Mouse (Mus musculus) embryonic fibroblast, embryonic 13.5 days (primary cell): ENCODE results near the gene Cadps. TPM values are rescaled to one million over a fixed set of nuclear protein-coding genes. Genes with fewer than 3 reads are reported as not detected.

Source experiments
- H3K27ac ChIP-seq: 2 replicates; pipeline ENCODE4 v1.5.1; 2012; ENCODE audit warnings: low read length, control low read depth, inconsistent platforms; ENCODE audit not compliant: insufficient read depth
- H3K4me1 ChIP-seq: 2 replicates; pipeline ENCODE4 v1.6.1; 2011; ENCODE audit warnings: low read length; ENCODE audit not compliant: control insufficient read depth, insufficient read depth
- H3K4me3 ChIP-seq: 2 replicates; pipeline ENCODE4 v1.5.1; 2011; ENCODE audit warnings: mild to moderate bottlenecking, control low read depth, low read length; ENCODE audit not compliant: insufficient read depth
- CTCF ChIP-seq: IDR thresholded peaks from 2 replicates; pipeline ENCODE4 v1.5.1; 2011; ENCODE audit warnings: mild to moderate bottlenecking, control low read depth, low read length, moderate library complexity, borderline replicate concordance; ENCODE audit not compliant: insufficient read depth
- POLR2A ChIP-seq: IDR thresholded peaks from 2 replicates; pipeline ENCODE4 v1.6.1; 2011; ENCODE audit warnings: low read depth, mild to moderate bottlenecking, control low read depth, low read length, moderate library complexity
- polyA plus RNA-seq: library from polyadenylated mRNA; stranded (reverse); fragments of >200 nt; gene quantifications from 2 replicates; pipeline ENCODE4 v1.2.4, GENCODE M21; 2011; ENCODE audit warnings: low read depth; ENCODE audit not compliant: missing spikeins, insufficient read length

Gene Cadps
- polyA plus RNA-seq, 1 experiment = 0.49 TPM

DNA sequence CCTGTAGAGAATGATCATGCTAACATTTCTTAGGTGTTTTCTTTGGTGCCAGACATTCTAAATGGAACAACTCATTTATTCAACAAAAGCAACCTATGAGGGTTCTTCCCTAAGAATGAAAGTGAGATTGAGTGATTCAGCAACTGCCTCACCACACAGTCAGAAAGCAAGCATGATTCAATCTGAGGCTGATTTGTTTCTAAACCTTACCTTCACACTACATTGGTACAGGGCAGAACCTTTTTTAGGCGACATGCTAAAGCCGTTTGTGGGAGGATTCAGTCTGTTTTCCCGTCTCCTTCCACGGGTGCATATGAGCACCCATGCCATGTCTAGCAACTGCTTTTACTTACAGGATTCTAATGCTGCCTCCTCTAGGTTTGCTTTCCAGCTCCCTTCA lies 69.6 kb downstream of the Cadps start:
- H3K4me1 ChIP-seq = no peaks in the 10 kb centered on the region
- no peak overlapping the region for H3K4me3 ChIP-seq
- TF ChIP-seq CTCF (no peak), POLR2A (no peak)
- H3K27ac ChIP-seq = no peak overlapping the region

GRCm38 (mm10) chr14:12751821-12752220 lies 71.1 kb downstream of the Cadps start:
- Histone ChIP-seq H3K4me1 (no peaks in the 10 kb centered on the region), H3K4me3 (no peak overlapping the region), H3K27ac (no peak overlapping the region)
- TF ChIP-seq POLR2A (no peak), CTCF (no peak)

GRCm38 (mm10) chr14:12730979-12731378 lies 91.9 kb downstream of the Cadps start:
- Histone ChIP-seq H3K27ac (no peak overlapping the region), H3K4me3 (no peak overlapping the region), H3K4me1 (no peaks in the 10 kb centered on the region)
- TF ChIP-seq CTCF (no peak), POLR2A (no peak)

GRCm38 (mm10) chr14:12722452-12723194 lies 100.3 kb downstream of the Cadps start:
- Histone ChIP-seq H3K4me1 (no peaks in the 10 kb centered on the region), H3K4me3 (no peak overlapping the region), H3K27ac (no peak overlapping the region)
- TF ChIP-seq POLR2A (no peak), CTCF (no peak)

GRCm38 (mm10) chr14:12718766-12719165 lies 104.1 kb downstream of the Cadps start:
- Histone ChIP-seq H3K4me3 (no peak overlapping the region), H3K4me1 (no peaks in the 10 kb centered on the region), H3K27ac (no peak overlapping the region)
- TF ChIP-seq POLR2A (no peak), CTCF (no peak)

DNA sequence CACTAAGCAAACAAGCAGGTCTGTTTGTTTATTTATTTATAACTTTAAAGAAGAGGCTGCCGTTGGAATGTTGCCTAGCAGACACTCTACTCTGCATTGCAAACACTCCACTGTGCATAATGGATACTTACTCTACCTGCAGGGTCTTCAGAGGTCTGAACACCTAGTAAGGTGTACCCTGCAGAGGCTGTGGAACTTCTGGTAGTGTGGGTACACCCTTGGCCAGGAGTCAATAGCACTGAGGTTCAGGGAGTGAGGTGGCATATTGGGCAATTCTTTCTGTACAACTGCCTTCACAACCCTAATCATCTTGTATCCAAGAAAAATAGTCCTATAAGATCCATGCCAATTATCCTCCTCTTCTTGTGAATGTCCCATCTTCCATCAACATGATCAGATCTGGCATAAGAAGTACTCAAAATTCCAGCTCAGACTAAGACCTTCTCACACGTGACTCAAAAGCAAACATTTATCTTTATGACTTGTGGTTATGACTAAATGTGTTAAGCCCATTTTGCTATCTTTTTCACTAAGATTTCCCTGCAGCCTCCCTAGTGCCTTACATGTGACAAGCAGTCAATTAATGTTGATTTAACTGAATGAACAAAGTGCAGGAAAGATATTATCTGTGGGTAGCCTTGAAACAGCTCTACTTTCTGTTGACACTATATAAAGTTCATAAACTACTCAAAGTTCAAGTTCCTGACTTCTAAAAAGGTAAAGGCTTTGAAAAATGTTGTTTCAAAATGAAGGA lies 106.8 kb downstream of the Cadps start:
- H3K4me1 ChIP-seq = no peaks in the 10 kb centered on the region
- no peak overlapping the region for H3K27ac ChIP-seq
- TF ChIP-seq CTCF (no peak), POLR2A (no peak)
- no peak overlapping the region for H3K4me3 ChIP-seq

- Histone ChIP-seq H3K4me3 (no peak overlapping the region), H3K27ac (no peak overlapping the region), H3K4me1 (no peaks in the 10 kb centered on the region)
- no peak for TF ChIP-seq CTCF
- TF ChIP-seq POLR2A = no peak
Measured at GRCm38 (mm10) chr14:12707395-12707794, 115.5 kb downstream of the Cadps start.

DNA sequence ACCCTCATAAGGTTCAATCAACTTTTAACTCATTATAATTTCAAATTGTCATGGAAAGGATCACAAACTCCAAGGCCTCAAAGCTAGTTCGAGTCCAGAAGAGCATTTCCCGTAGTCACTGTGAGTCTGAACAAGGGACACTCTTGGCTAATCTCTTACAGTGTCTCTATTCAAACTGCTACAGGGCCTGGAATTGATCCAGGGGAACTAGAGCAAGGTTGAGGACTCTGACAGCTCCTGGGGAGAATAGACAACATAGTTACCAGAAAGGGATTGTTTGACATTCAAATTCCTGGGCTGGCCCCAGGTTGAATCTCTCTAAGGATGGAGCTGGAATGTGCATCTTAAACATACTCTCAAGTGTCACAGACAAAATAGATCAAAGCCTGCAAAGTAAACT lies 118.4 kb downstream of the Cadps start:
- TF ChIP-seq CTCF (no peak), POLR2A (no peak)

DNA sequence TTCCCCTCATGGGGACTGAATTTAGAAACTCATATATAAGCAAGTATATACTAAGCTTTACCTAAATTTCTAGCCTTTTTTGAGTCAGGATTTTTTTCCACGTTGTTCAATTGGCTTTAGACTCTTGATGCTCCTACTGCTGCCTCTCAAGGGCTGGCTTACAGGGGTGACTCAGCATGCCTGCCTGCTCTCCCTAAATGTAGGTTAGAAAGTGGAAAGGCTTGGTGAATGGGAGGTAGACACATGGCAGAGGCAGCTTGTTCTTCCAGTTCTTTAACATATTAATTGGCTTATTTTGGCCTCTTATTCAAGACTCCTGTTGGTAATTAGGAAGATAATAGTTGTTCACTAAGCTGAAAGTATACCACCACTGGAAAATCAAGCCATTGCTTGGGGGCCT lies 132.7 kb downstream of the Cadps start:
- H3K27ac ChIP-seq = no peak overlapping the region
- H3K4me3 ChIP-seq = no peak overlapping the region
- H3K4me1 ChIP-seq = no peaks in the 10 kb centered on the region
- TF ChIP-seq CTCF (no peak), POLR2A (no peak)

More for the DNA sequence above, 118.4 kb downstream of the Cadps start:
- H3K27ac ChIP-seq = no peak overlapping the region
- H3K4me3 ChIP-seq = no peak overlapping the region
- H3K4me1 ChIP-seq = no peaks in the 10 kb centered on the region

GRCm38 (mm10) chr14:12685015-12685414 lies 137.9 kb downstream of the Cadps start:
- Histone ChIP-seq H3K4me1 (no peaks in the 10 kb centered on the region), H3K27ac (no peak overlapping the region), H3K4me3 (no peak overlapping the region)
- TF ChIP-seq POLR2A (no peak), CTCF (no peak)
